Comparison of ENCODE assay signal across 13 mouse cellular contexts in the genomic region with DNA sequence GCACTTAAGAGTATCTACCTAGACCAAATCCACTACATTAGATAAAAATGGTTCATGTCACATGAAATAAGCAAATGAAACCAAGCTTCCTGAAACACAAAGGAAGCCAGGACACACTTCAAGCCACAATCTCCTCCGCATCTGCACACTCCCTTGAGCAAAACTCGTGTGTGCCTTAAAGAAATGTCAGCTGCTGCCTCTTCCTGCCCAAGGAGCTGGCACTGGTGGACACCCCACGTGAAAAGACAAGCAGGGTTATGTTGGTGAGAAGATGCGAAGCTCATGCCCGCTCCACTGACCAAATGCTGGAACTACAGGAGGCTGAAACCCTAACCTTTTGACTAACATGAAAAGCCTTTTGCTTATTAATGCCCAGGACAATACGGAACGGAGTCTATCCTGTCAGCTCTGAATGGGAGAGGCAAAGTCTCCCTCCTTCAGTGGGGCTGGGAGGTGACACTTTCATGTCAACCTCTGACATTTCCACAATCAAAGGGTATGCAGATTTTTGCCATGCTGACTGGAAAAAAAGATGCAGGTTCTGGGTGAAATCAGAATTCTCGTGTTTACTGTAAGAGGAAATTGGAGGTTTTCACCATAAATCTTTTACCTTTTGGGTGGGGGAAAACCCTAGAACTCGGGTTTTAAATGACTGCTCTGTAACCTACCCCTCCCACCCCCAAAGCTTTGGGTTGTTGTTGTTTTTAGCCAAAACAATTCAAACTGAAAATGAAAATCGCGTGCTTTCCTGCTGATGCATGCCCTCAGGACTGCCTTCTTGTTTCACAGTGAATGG.
DNase-seq lines count a peak whose midpoint lies in the region; ATAC-seq and TF ChIP-seq lines count a peak whose summit lies in the region.
"Had no signal": no experiment of that assay in that cellular context is flagged by ENCODE, and none has a peak within 500 bp of the region (broad histone marks: within the 10 kb centered on the region; RNA-seq: fewer than 3 reads in every experiment).

No protein-coding gene starts in this region.

- H3K36me3 ChIP-seq in lung, postnatal 0 days (ENCODE audit: insufficient read depth, low read length): no peaks in the 10 kb centered on the region
- H3K36me3 ChIP-seq: heart, embryonic 15.5 days; limb, embryonic 15.5 days; midbrain, embryonic 12.5 days had no signal

- no peak overlapping the region for H3K4me3 ChIP-seq in lung, postnatal 0 days (ENCODE audit: low read depth, low read length)
- H3K4me3 ChIP-seq: heart, embryonic 15.5 days; limb, embryonic 15.5 days; midbrain, embryonic 12.5 days had no signal

- H3K9ac ChIP-seq in lung, postnatal 0 days (replicated peaks; ENCODE audit: low read depth): no peak overlapping the region
- H3K9ac ChIP-seq: heart, embryonic 15.5 days; limb, embryonic 15.5 days; midbrain, embryonic 12.5 days had no signal

- no peak for ATAC-seq in lung, postnatal 0 days
- ATAC-seq in CD4-positive, CD25-positive, alpha-beta regulatory T cell, adult 4 months: peak; percentile 60
- peak; percentile 35 to 55 for ATAC-seq in hematopoietic stem cell, adult 5-6 weeks (replicated peaks in 1 of 2; ENCODE audit: insufficient read depth in 1 of 2, low FRiP score in 2 of 2, low TSS enrichment in 1 of 2, low read depth in 1 of 2, poor library complexity in 2 of 2, severe bottlenecking in 2 of 2)
- peak; percentile 28; the same call in 1 of the 2 replicates for ATAC-seq in neutrophil, adult 5-6 weeks (ENCODE audit: extremely low read depth, insufficient number of reproducible peaks, low FRiP score, poor library complexity, severe bottlenecking)
- no peak for ATAC-seq in erythroblast, adult 5-6 weeks (replicated peaks; ENCODE audit: low FRiP score, poor library complexity, severe bottlenecking)

- WGBS in lung, postnatal 0 days: 58% methylated on average over 11 of the region's 11 CpGs

- no peaks in the 10 kb centered on the region for H3K9me3 ChIP-seq in lung, postnatal 0 days (ENCODE audit: low read length)
- H3K9me3 ChIP-seq: heart, embryonic 15.5 days; limb, embryonic 15.5 days; midbrain, embryonic 12.5 days had no signal

- no peak for DNase-seq in lung, postnatal 0 days (ENCODE audit: low spot score)
- no peak for DNase-seq in lung, postnatal 14 days
- DNase-seq in right cerebral cortex, postnatal 25 days: no peak
- no peak for DNase-seq in left cerebral cortex, adult 9 months (ENCODE audit: low spot score in 2 of 2)
- DNase-seq: adrenal gland, postnatal 10 days; cerebellum, adult 18-20 months had no signal

- TF ChIP-seq CTCF in lung, postnatal 0 days (IDR thresholded peaks at IDR 0.05): peak; percentile 19; the same call in 1 of the 2 replicates

- no peak overlapping the region for H3K4me2 ChIP-seq in lung, postnatal 0 days (replicated peaks; ENCODE audit: low read depth, low read length)
- H3K4me2 ChIP-seq: heart, embryonic 15.5 days; limb, embryonic 15.5 days; midbrain, embryonic 12.5 days had no signal

- no peaks in the 10 kb centered on the region for H3K27me3 ChIP-seq in lung, postnatal 0 days (replicated peaks; ENCODE audit: insufficient read depth, low read length)
- H3K27me3 ChIP-seq: heart, embryonic 15.5 days; limb, embryonic 15.5 days; midbrain, embryonic 12.5 days had no signal

- peaks cover 2% of the 10 kb centered on the region; the same call in 1 of the 2 replicates for H3K4me1 ChIP-seq in lung, postnatal 0 days (ENCODE audit: insufficient read depth, low read depth, low read length)

- no peak overlapping the region for H3K27ac ChIP-seq in lung, postnatal 0 days (ENCODE audit: low read length)
- H3K27ac ChIP-seq: heart, embryonic 15.5 days; limb, embryonic 15.5 days; midbrain, embryonic 12.5 days had no signal

- TF ChIP-seq EP300 in lung, postnatal 0 days (IDR thresholded peaks at IDR 0.05): no peak

Comparison
In these comparisons a context has a peak if more than half of its experiments do, and no peak if none do; other contexts are left out.
1. ATAC-seq: peak in CD4-positive, CD25-positive, alpha-beta regulatory T cell, adult 4 months (single experiment), hematopoietic stem cell, adult 5-6 weeks (2 of 2) and neutrophil, adult 5-6 weeks (single experiment); none in lung, postnatal 0 days (single experiment) and erythroblast, adult 5-6 weeks (single experiment).